Mouse (Mus musculus) splenic B cell, adult 2 months (primary cell): Measurements from ENCODE around the gene Pigv.

Experiments used
- DNase-seq: peaks from one replicate; pipeline ENCODE4 v3.0.0-alpha.2; 2011; ENCODE audit warnings: low read depth, low spot score
- H3K27me3 ChIP-seq: 2 replicates; pipeline ENCODE4 v1.6.1; 2012; ENCODE audit warnings: mild to moderate bottlenecking, low read length, moderate library complexity, mixed read lengths; ENCODE audit not compliant: control insufficient read depth, poor library complexity, insufficient read depth, severe bottlenecking
- H3K36me3 ChIP-seq: 2 replicates; pipeline ENCODE4 v1.6.1; 2012; ENCODE audit warnings: mild to moderate bottlenecking, low read length, moderate library complexity, mixed read lengths; ENCODE audit not compliant: control insufficient read depth, poor library complexity, insufficient read depth, severe bottlenecking

Gene Pigv

GRCm38 (mm10) chr4:133622161-133622695 lies 50.2 kb downstream of the Pigv start:
- peak; percentile 93 for DNase-seq
- Histone ChIP-seq H3K27me3 (no peaks in the 10 kb centered on the region), H3K36me3 (peaks cover 4% of the 10 kb centered on the region; the same call in 1 of the 2 replicates)

GRCm38 (mm10) chr4:133620668-133621067 lies 51.8 kb downstream of the Pigv start:
- no peaks in the 10 kb centered on the region for H3K27me3 ChIP-seq
- peaks cover 11% of the 10 kb centered on the region; the same call in 1 of the 2 replicates for H3K36me3 ChIP-seq
- peak; percentile 81 for DNase-seq

GRCm38 (mm10) chr4:133619473-133620136 lies 52.8 kb downstream of the Pigv start:
- peak; percentile 68 for DNase-seq
- peaks cover 11% of the 10 kb centered on the region; the same call in 1 of the 2 replicates for H3K36me3 ChIP-seq
- no peaks in the 10 kb centered on the region for H3K27me3 ChIP-seq

GRCm38 (mm10) chr4:133617936-133618335 lies 54.5 kb downstream of the Pigv start:
- Histone ChIP-seq H3K27me3 (no peaks in the 10 kb centered on the region), H3K36me3 (peaks cover 14% of the 10 kb centered on the region; the same call in 1 of the 2 replicates)
- no peak for DNase-seq

GRCm38 (mm10) chr4:133615416-133615815 lies 57.0 kb downstream of the Pigv start:
- no peaks in the 10 kb centered on the region for H3K27me3 ChIP-seq
- H3K36me3 ChIP-seq, result peaks cover 25% of the 10 kb centered on the region
- no peak for DNase-seq

DNA sequence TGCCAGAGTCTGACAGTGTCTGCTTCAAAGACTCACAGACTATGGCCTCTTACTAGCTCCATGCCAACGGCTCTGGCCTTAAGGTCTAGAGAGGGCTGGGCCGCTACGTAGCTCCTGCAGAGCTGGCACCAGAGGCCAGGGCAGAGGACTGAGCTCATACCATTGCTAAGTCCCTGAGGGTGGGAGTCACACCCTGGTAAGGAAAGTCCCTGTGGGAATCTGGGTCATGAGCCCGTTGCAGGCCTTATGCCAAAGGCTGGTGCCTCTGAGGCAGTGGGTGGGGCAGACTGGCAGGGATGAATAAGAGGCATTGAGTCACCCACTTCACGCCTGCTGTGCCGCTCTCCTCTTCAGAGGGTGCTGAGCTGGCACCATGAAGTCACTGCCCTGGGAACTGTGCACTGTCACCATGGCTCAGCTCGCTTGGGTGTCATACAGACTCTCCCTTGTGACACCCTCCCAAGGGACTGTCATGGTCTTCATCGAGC lies 58.1 kb downstream of the Pigv start:
- no peaks in the 10 kb centered on the region for H3K27me3 ChIP-seq
- peak; percentile 77 for DNase-seq
- H3K36me3 ChIP-seq, result peaks cover 28% of the 10 kb centered on the region

GRCm38 (mm10) chr4:133613867-133614266 lies 58.6 kb downstream of the Pigv start:
- Histone ChIP-seq H3K27me3 (no peaks in the 10 kb centered on the region), H3K36me3 (peaks cover 29% of the 10 kb centered on the region)
- no peak for DNase-seq

DNA sequence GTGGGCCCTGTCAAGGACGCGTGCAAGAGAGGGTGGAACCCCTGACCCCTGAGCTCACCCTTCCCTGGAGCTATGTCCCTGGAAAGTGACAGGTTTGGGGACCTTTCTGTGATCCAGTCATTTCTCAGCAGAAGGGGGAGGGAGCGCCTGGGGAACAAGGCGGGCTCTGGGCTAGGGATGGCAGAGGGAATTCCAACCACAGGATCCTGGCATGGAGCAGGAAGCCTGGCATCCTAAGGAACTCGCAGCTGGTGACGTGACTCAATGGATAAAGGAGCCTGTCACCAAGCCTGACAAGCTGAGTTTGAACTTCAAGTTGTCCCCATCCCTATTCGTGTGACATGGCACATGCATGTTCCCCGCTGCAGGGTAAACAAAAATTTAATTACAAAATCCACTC lies 59.4 kb downstream of the Pigv start:
- H3K27me3 ChIP-seq, result no peaks in the 10 kb centered on the region
- peaks cover 34% of the 10 kb centered on the region for H3K36me3 ChIP-seq
- no peak for DNase-seq

- no peak for DNase-seq
- Histone ChIP-seq H3K27me3 (no peaks in the 10 kb centered on the region), H3K36me3 (peaks cover 34% of the 10 kb centered on the region)
These were observed 60.0 kb downstream of the Pigv start for GRCm38 (mm10) chr4:133612416-133612815.

DNA sequence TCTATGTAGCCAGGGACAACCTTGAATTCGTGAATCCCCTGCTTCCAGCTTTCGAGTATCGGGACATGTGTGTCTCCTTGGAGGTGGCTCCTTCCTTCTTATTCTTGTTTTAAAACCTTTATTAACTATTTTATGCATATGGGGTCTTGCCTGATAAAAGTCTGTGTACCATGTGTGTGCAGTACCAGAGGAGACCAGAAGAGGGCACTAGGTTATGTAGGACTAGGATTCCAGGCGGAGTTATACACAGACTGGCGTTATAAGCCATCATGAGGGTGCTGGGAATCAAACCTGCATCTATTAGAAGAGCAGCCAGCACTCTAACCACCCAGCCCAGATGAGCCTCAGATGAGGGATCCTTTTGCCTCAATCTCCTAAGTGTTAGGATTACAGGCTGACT lies 60.6 kb downstream of the Pigv start:
- Histone ChIP-seq H3K36me3 (peaks cover 39% of the 10 kb centered on the region), H3K27me3 (no peaks in the 10 kb centered on the region)
- peak; percentile 45 for DNase-seq
